Mouse (Mus musculus) liver, adult 2 months (tissue): Measurements from ENCODE around the gene Pde5a. TPM values are rescaled to one million over a fixed set of nuclear protein-coding genes. Genes with fewer than 3 reads are reported as not detected.

Experiments
- DNase-seq: peaks from one replicate; pipeline ENCODE4 v3.0.0-alpha.2; 2011; ENCODE audit warnings: low read depth, low spot score; ENCODE audit errors: extremely low read depth
- H3K27ac ChIP-seq: fragments of 200-500 bp; replicated peaks from 2 replicates; pipeline ENCODE4 v1.5.1; 2012; ENCODE audit warnings: low read depth, mild to moderate bottlenecking, control low read depth, inconsistent platforms, low read length; ENCODE audit not compliant: insufficient read depth
- H3K27me3 ChIP-seq: fragments of 200-500 bp; 2 replicates; pipeline ENCODE4 v1.6.1; 2012; ENCODE audit warnings: mild to moderate bottlenecking, moderate library complexity, low read length, inconsistent platforms; ENCODE audit not compliant: control insufficient read depth, insufficient read depth
- H3K36me3 ChIP-seq: fragments of 200-500 bp; 2 replicates; pipeline ENCODE4 v1.6.1; 2012; ENCODE audit warnings: low read length, inconsistent platforms; ENCODE audit not compliant: control insufficient read depth, insufficient read depth
- H3K4me1 ChIP-seq: fragments of 200-500 bp; 2 replicates; pipeline ENCODE4 v1.6.1; 2011; ENCODE audit warnings: low read length; ENCODE audit not compliant: control insufficient read depth, insufficient read depth
- H3K4me3 ChIP-seq: fragments of 200-500 bp; 2 replicates; pipeline ENCODE4 v1.5.1; 2011; ENCODE audit warnings: low read depth, mild to moderate bottlenecking, control low read depth, low read length, moderate library complexity; ENCODE audit not compliant: insufficient read depth
- H3K79me2 ChIP-seq: fragments of 200-500 bp; 2 replicates; pipeline ENCODE4 v1.6.1; 2012; ENCODE audit warnings: inconsistent platforms, mild to moderate bottlenecking, low read length, moderate library complexity; ENCODE audit not compliant: control insufficient read depth, insufficient read depth
- H3K9ac ChIP-seq: fragments of 200-500 bp; 2 replicates; pipeline ENCODE4 v1.6.1; 2012; ENCODE audit warnings: low read depth, mild to moderate bottlenecking, control low read depth, inconsistent platforms, low read length
- CTCF ChIP-seq: fragments of 200-500 bp; IDR thresholded peaks from 2 replicates; pipeline ENCODE4 v1.5.1; 2011; ENCODE audit warnings: low read depth, low read length, control low read depth
- POLR2A ChIP-seq: fragments of 200-500 bp; IDR thresholded peaks from 2 replicates; pipeline ENCODE4 v1.6.1; 2011; ENCODE audit warnings: low read length, control low read depth; ENCODE audit not compliant: insufficient read depth; ENCODE audit errors: extremely low read depth
- WGBS: fragments of 180-500 bp; shearing (Covaris S2); methylation state at CpG from one replicate; pipeline ENCODE4 v1.1.7; 2018; 5-methylcytosine and 5-hydroxymethylcytosine counted together
- polyA plus RNA-seq: library from polyadenylated mRNA; depleted of rRNA; stranded (reverse); fragments of >200 nt; gene quantifications from 2 replicates; pipeline ENCODE4 v1.2.3, GENCODE M21; 2012
- total RNA-seq: library from RNA; depleted of rRNA; stranded (reverse); fragments of >200 nt; gene quantifications from 2 replicates; pipeline ENCODE4 v1.2.3, GENCODE M21; 2014

Pde5a gene
- total and polyA plus RNA-seq, 2 experiments = 0.15 to 0.83 TPM

DNA sequence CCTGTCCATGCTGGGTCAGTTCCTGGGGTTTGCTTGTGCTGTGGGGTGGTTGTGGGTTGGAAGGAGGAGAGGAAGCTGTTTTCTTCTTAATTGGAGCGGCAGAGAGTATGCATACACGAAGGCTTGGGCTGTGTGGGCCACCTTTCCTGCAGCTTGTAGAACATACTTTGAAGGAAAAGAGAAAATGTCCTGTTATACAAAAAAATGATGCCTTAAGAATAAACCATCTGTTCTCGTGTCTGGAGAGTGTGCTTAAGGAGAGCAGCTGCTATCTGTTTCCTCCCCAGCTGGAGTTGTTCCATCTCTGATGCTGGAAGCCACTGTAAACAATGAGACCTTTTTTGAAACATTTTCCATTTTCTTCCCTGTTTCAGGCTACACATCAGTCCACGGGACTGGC is 85.8 kb downstream of the Pde5a start:
- H3K27me3 ChIP-seq = no peaks in the 10 kb centered on the region
- no peaks in the 10 kb centered on the region for H3K36me3 ChIP-seq
- no peak overlapping the region for H3K4me3 ChIP-seq
- 79% methylated on average over 4 of the region's 4 CpGs for WGBS
- no peaks in the 10 kb centered on the region for H3K4me1 ChIP-seq
- no peak for DNase-seq
- TF ChIP-seq CTCF (no peak), POLR2A (no peak)
- H3K9ac ChIP-seq = no peak overlapping the region
- no peaks in the 10 kb centered on the region for H3K79me2 ChIP-seq
- H3K27ac ChIP-seq = no peak overlapping the region

DNA sequence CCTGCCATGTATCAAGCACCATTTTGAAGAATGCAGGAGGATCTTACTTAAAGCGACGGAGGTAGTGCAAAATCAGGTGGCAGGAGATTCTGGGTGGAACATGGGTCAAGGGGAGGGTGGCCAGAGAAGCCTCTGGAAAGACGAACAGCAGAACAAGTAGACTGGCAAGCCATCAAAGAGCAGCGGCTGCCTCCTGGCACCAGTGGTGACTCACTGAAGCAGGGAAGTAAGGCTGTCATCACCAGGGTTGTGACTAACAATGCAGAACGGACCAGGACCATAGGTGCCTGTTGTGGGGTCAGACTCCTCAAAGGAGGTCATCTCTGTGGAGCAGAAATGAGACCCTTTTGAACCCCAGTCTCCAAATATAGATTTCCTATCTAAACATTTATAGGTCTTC is 89.5 kb downstream of the Pde5a start:
- no peak for DNase-seq
- TF ChIP-seq CTCF (no peak), POLR2A (no peak)
- Histone ChIP-seq H3K4me3 (no peak overlapping the region), H3K9ac (no peak overlapping the region), H3K36me3 (no peaks in the 10 kb centered on the region), H3K79me2 (no peaks in the 10 kb centered on the region), H3K4me1 (no peaks in the 10 kb centered on the region), H3K27ac (no peak overlapping the region), H3K27me3 (no peaks in the 10 kb centered on the region)
- WGBS = 86% methylated on average over 5 of the region's 5 CpGs

DNA sequence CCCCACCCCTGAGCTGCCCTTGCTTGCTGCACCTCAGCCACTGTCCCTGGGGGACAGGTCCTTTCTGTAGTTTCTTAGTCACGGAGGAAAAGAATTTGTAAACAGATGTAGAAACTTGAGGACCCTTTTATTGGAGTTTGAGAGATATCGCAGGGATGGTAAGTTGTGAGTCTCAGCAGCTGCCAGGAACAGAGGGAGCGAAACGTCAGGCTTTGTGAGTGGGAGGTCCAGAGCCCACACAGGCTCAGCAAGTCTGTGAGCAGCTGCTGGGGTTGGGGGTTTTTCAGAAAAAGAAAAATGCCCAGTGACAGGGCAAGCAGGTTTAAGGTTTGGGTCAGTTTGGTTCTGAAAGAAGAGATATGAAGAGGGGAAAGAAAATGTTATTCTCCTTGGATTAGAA is 92.0 kb downstream of the Pde5a start:
- 90% methylated on average over 4 of the region's 4 CpGs for WGBS
- H3K27me3 ChIP-seq = no peaks in the 10 kb centered on the region
- no peaks in the 10 kb centered on the region for H3K36me3 ChIP-seq
- H3K79me2 ChIP-seq = no peaks in the 10 kb centered on the region
- H3K9ac ChIP-seq = no peak overlapping the region
- DNase-seq = no peak
- TF ChIP-seq POLR2A = no peak
- no peak for TF ChIP-seq CTCF
- H3K4me3 ChIP-seq = no peak overlapping the region
- H3K4me1 ChIP-seq = no peaks in the 10 kb centered on the region
- no peak overlapping the region for H3K27ac ChIP-seq

DNA sequence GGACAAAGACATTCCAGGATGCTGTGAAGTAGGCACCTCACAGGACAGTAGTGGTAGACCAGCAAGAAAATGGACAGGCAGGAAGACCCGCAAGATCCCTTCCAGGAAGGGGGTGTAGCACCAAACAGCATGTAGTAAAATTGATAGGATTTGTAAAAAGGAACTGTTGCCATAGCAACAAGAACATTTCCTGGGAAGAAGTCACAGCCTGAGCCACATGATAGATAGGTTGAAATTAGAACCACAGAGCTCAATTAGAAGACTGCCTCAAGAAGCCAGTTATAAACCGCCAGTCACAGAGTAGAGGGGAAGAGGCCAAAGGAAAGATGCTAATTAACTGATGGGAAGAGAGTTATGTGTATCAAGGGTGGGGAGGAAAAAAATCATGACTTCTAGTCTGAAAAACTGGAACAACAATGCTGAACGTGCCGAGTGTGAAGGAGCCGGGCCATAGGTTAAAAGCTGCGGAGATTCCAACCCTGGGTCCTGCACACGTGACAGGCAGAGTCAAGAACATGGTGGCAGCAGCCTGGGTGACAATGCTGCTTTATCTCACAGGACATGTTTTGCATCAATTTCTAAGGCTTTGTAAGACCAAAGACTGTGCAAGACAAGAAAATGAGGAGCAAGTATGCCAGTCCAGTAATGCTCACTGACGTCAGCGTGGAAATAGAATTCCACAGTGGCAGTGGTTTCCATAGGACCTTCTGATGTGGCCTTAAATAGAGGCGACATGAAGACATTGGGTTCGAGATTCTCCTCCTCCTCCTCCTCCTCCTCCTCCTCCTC is 99.7 kb downstream of the Pde5a start:
- DNase-seq = no peak
- Histone ChIP-seq H3K9ac (no peak overlapping the region), H3K79me2 (no peaks in the 10 kb centered on the region), H3K27me3 (no peaks in the 10 kb centered on the region), H3K36me3 (no peaks in the 10 kb centered on the region; the same call in 1 of the 2 replicates), H3K4me3 (no peak overlapping the region), H3K27ac (no peak overlapping the region), H3K4me1 (no peaks in the 10 kb centered on the region)
- TF ChIP-seq POLR2A (no peak), CTCF (no peak)
- 88% methylated on average over 11 of the region's 11 CpGs for WGBS

DNA sequence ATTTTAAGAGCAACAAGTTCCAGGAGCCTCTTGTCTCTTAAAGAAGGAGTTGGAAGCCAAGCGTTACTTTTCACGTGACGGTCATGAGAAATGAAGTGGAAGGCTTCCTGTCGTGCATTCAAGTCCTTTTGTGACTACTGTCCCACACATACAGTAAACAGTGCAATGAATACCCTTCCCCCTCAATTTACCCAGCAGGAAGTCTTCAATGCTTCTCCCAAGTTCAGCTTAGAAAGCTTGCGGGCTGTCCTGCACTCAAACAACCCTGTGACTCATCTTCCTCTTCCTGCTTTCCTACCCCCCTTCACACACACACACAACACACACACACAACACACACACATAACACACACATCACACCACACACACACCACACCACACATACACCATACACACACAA is 105.8 kb downstream of the Pde5a start:
- H3K36me3 ChIP-seq = no peaks in the 10 kb centered on the region
- TF ChIP-seq POLR2A = no peak
- no peak for TF ChIP-seq CTCF
- no peak overlapping the region for H3K9ac ChIP-seq
- H3K4me1 ChIP-seq = no peaks in the 10 kb centered on the region
- no peak overlapping the region for H3K27ac ChIP-seq
- no peak overlapping the region for H3K4me3 ChIP-seq
- H3K79me2 ChIP-seq = no peaks in the 10 kb centered on the region
- H3K27me3 ChIP-seq = no peaks in the 10 kb centered on the region
- 72% methylated on average over 5 of the region's 5 CpGs for WGBS
- DNase-seq = no peak

DNA sequence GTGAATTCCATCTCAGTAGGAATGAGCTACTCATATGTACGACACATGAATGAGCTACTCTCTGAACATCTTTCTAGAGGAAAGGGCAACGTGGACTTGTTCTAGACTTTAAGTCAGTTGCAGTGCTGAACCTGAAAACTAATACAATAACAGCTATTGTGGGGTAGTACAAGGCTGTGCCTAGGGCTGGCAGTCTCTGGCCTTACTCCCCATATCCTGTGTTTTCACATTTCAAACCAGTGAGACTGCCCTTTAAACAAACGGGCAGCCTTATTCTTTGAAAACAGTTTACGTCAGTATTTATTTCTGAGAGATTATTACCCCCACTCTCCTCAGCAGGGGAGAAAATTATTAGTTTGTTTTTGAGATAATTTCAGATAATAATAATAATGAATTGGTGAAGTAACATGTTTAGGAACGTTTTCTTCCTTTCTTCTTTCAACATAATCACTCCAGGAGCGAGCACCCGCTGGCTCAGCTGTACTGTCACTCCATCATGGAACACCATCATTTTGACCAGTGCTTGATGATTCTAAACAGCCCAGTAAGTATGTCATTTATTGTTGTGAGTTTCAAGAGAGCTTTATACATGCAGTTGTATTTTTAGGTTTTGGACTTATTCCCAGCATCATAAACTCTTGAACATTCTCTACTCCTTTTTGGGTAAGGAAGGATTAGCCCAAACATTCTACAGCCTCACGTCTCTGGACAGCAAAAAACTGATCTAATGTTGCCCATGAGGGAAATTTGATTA is 106.5 kb downstream of the Pde5a start:
- DNase-seq = no peak
- Histone ChIP-seq H3K27ac (no peak overlapping the region), H3K4me3 (no peak overlapping the region), H3K79me2 (no peaks in the 10 kb centered on the region), H3K4me1 (no peaks in the 10 kb centered on the region; the same call in 1 of the 2 replicates), H3K36me3 (no peaks in the 10 kb centered on the region), H3K9ac (no peak overlapping the region), H3K27me3 (no peaks in the 10 kb centered on the region)
- TF ChIP-seq CTCF (no peak), POLR2A (no peak)
- 81% methylated on average over 8 of the region's 8 CpGs for WGBS
